Mouse (Mus musculus) hindbrain, embryonic 14.5 days (tissue): ENCODE measurements around the gene Cacng1. TPM values are rescaled to one million over a fixed set of nuclear protein-coding genes. Genes with fewer than 3 reads are reported as not detected.
A peak's percentile ranks its signal among the peaks of the same experiment; 100 is the strongest.

Experiments
- ATAC-seq: fragments of 200-750 bp; cut with Nextera tagmentation; 2 replicates; pipeline ENCODE4 v1.8.0; 2017; ENCODE audit warnings: moderate number of reproducible peaks, mild to moderate bottlenecking, moderate TSS enrichment, moderate library complexity; ENCODE audit not compliant: low FRiP score
- DNase-seq: peaks from one replicate; pipeline ENCODE4 v3.0.0-alpha.2; 2015; ENCODE audit warnings: low spot score
- H3K27ac ChIP-seq: fragments of 300-500 bp; sonication (generic); 2 replicates; pipeline ENCODE4 v1.5.1; 2014; ENCODE audit warnings: mild to moderate bottlenecking, moderate library complexity
- H3K27me3 ChIP-seq: fragments of 300-500 bp; sonication (generic); 2 replicates; pipeline ENCODE4 v1.6.1; 2014; ENCODE audit warnings: mild to moderate bottlenecking, low read length, mixed read lengths; ENCODE audit not compliant: control insufficient read depth, insufficient read depth
- H3K36me3 ChIP-seq: fragments of 300-500 bp; sonication (generic); replicated peaks from 2 replicates; pipeline ENCODE4 v1.6.1; 2014; ENCODE audit not compliant: control insufficient read depth, insufficient read depth
- H3K4me1 ChIP-seq: fragments of 300-500 bp; sonication (generic); replicated peaks from 2 replicates; pipeline ENCODE4 v1.6.1; 2014; ENCODE audit warnings: antibody characterized with exemption, low read length, mixed read lengths; ENCODE audit not compliant: control insufficient read depth, insufficient read depth
- H3K4me2 ChIP-seq: fragments of 300-500 bp; sonication (generic); replicated peaks from 2 replicates; pipeline ENCODE4 v1.6.1; 2014; ENCODE audit warnings: mild to moderate bottlenecking, moderate library complexity
- H3K4me3 ChIP-seq: fragments of 300-500 bp; sonication (generic); replicated peaks from 2 replicates; pipeline ENCODE4 v1.5.1; 2014; ENCODE audit warnings: mild to moderate bottlenecking, low read length
- H3K9ac ChIP-seq: fragments of 300-500 bp; sonication (generic); 2 replicates; pipeline ENCODE4 v1.6.1; 2014
- H3K9me3 ChIP-seq: fragments of 300-500 bp; sonication (generic); 2 replicates; pipeline ENCODE4 v1.6.1; 2016; ENCODE audit warnings: low read length; ENCODE audit not compliant: control insufficient read depth
- WGBS: fragments of 180-500 bp; shearing (Covaris S2); extraction: QIAGEN DNeasy Blood & Tissue Kit; methylation state at CpG from one replicate; pipeline ENCODE4 v1.1.7; 2014; 5-methylcytosine and 5-hydroxymethylcytosine counted together
- polyA plus RNA-seq: library from polyadenylated mRNA; unstranded; fragments of >200 nt; fragmentation: Nextera tagmentation; extraction: Ambion mirVana; gene quantifications from 2 replicates; pipeline ENCODE4 v1.2.1, GENCODE M21; 2014

The Cacng1 gene
- polyA plus RNA-seq, 1 experiment from 2014 or later: 0.52 TPM

DNA sequence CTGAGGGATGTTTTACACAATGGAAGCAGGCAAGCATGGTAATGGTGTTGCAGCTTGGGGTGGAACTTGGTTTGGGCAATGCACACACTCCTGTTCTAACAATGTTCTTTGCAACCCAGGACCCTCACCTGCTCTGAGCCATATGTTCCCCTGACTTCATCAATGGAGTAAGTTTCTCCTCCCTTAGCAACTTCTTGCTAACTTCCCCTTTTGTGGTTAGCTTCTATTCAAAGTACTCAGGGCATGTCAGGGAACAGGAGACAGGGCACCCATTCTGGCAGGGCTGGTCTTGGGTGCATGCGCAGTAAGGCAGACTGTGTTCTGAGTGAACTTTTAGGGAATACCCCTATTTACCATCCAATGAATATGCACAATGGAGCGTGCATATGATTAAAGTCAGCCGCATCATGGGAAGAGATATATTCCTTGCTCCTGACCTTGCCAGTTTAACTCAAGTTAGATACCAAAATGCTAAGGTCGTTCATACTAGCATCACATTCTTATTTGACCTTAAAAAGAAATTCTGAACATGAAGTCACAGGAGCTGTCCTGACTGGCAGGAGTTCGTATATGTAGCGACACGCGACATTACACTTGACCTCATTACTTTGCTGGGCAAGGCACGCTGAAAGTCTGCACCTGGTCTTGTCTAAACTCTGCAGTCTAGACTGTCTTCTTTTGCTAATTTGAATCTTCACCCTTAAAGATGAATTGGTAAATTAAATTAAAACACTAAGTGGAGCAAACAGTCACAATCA is 4.1 kb upstream of the Cacng1 start:
- Histone ChIP-seq H3K4me1 (no peaks in the 10 kb centered on the region), H3K9ac (no peak overlapping the region), H3K4me2 (no peak overlapping the region), H3K27ac (no peak overlapping the region), H3K36me3 (no peaks in the 10 kb centered on the region), H3K27me3 (no peaks in the 10 kb centered on the region), H3K4me3 (no peak overlapping the region), H3K9me3 (0 out of 2 replicates have a peak, but pooled peaks cover 4% of the 10 kb centered on the region)
- 89% methylated on average over 9 of the region's 9 CpGs for WGBS
- ATAC-seq: no peak
- no peak for DNase-seq

DNA sequence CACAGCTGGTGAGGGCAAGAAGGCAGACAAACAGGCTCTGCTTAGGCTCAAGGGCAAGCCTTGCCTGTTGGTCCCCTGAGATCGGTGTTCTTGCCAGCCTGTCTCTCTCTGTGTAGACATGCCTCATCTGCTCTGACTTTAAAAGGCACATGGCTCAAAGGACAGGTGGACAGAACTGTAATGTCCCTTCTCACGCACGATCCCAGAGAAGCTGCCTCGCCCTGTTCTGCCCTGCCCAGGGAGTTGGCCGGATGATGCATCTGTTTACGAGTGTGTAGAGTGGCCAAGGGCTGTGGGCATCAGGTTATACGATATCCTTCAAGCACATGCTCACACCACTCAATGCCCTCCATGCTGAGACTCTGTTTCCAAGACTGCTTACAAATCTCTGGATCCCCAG is 2.0 kb downstream of the Cacng1 start:
- no peak for ATAC-seq
- H3K4me2 ChIP-seq: no peak overlapping the region
- no peaks in the 10 kb centered on the region for H3K27me3 ChIP-seq
- DNase-seq: no peak
- 69% methylated on average over 7 of the region's 7 CpGs for WGBS
- H3K4me1 ChIP-seq: no peaks in the 10 kb centered on the region
- no peaks in the 10 kb centered on the region for H3K36me3 ChIP-seq
- no peak overlapping the region for H3K4me3 ChIP-seq
- no peak overlapping the region for H3K27ac ChIP-seq
- 0 out of 2 replicates have a peak, but pooled peaks cover 4% of the 10 kb centered on the region for H3K9me3 ChIP-seq
- H3K9ac ChIP-seq: no peak overlapping the region

DNA sequence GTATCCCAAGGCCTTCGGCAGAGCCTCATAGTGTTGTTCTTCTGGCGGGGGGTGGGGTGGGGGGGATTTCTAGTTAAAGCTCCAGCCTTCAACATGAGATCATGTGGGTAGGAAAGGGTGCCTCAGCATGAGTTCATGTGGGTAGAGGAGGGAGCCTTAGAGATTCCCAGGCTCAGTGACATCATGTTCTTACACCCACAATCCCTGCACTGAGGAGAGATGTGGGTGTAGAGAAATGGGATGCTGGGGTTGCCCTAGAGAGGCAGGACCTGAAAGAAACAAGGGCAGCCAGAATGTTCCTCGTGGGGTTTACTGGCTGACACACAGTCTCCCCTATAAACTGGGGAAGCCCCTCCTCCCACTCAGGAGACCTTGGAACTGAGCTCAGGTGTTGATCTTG is 5.9 kb downstream of the Cacng1 start:
- H3K9me3 ChIP-seq: no peaks in the 10 kb centered on the region
- H3K4me3 ChIP-seq: no peak overlapping the region
- no peak overlapping the region for H3K4me2 ChIP-seq
- DNase-seq (no peak), ATAC-seq (no peak)
- peaks cover 11% of the 10 kb centered on the region for H3K4me1 ChIP-seq
- WGBS: 74% methylated on average over 3 of the region's 3 CpGs
- H3K27ac ChIP-seq: no peak overlapping the region
- H3K9ac ChIP-seq: no peak overlapping the region
- no peaks in the 10 kb centered on the region for H3K36me3 ChIP-seq
- no peaks in the 10 kb centered on the region for H3K27me3 ChIP-seq

DNA sequence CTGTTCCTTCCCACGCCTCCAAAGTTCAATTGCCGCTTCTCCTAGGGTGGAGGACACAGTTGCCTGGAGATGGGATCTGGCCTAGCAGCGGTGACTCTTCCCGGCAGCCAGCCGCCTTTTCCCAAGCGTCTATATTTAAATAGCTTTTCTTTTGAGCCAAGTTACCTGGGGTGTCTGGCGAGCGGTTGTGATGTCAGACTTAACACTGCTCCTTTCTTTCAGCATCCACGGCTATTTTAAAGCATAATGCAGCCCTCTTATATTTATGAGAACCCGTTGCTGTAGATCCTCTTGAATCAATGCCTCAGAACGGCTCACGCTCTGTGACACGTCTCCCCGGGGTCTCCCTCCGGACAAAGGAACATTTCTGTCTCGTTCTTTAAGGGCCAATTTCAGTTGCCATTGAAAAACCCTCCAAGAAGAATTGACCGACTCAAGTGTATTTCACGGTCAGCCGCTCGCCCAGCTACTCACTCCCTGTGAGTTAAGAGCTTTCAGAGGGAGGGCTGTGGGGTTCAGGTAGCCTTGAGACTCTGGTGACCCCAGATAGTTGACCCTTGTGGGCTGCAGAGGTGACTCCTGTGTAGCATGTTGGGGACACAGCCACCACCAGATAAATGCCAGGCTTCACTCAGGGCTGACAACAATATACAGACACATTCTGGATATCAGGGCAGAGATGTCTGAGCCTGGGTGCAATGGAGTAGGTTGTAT is 8.3 kb downstream of the Cacng1 start:
- Histone ChIP-seq H3K36me3 (no peaks in the 10 kb centered on the region), H3K9me3 (no peaks in the 10 kb centered on the region), H3K4me2 (0 out of 2 replicates have a peak overlapping the region, but pooled peaks have one; percentile 1), H3K27me3 (no peaks in the 10 kb centered on the region), H3K27ac (0 out of 2 replicates have a peak overlapping the region, but pooled peaks have one; percentile 3), H3K4me1 (peaks cover 16% of the 10 kb centered on the region), H3K4me3 (no peak overlapping the region), H3K9ac (0 out of 2 replicates have a peak overlapping the region, but pooled peaks have one; percentile 5)
- ATAC-seq (no peak), DNase-seq (peak; percentile 51)
- WGBS: 15% methylated on average over 20 of the region's 20 CpGs

DNA sequence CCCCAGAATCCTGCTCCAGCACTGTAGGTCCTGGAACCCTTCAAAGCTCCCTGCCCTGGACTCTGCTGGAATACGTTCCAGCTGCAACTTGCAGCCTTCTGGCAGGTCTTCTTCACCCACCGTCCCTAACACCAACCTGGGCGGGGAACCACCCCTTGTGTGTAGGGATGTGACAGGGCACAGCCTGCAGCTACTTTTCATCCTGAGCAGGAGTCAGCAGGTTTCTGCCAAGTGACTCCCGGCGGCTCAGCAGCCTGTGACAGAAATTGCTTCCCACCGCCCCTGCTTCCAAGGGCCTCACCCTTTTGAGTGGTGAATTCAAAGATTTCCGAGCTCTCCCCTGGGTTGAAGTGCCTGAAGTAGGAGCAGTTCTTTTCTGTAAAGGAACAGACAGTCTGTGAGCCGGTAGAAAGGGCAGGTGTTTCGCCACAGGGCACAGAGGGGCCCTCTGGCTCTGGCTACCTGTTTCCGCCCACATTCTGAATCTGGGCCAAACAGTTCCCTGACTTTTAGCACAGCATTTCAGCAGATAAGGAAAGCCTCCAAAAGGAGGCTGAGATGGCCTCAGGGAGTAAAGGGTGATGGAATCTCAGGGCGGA is 10.7 kb downstream of the Cacng1 start:
- Histone ChIP-seq H3K36me3 (no peaks in the 10 kb centered on the region), H3K4me3 (no peak overlapping the region), H3K9me3 (no peaks in the 10 kb centered on the region), H3K27ac (no peak overlapping the region), H3K27me3 (no peaks in the 10 kb centered on the region), H3K4me2 (no peak overlapping the region), H3K9ac (no peak overlapping the region; the same call in 1 of the 2 replicates), H3K4me1 (peaks cover 16% of the 10 kb centered on the region)
- DNase-seq (no peak), ATAC-seq (no peak)
- WGBS: 66% methylated on average over 11 of the region's 11 CpGs

DNA sequence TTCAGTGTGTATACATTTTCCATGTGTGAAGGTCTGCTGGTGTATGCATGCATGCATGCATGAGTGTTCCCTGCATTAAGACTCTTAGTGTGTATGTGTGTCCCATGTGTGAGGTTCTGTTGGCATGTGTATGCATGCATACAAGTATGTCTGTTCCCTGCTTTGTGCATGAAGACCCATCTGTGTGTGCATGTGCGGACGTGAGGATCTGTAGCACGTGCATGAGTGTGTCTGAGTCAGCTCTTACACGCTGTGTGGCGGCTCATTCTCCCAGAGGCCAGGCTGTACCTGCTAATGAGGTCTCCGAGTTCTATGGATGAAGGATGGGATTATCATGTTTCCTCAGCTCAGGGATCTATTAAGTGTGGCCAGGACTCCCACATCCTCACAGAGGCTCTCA is 11.3 kb downstream of the Cacng1 start:
- H3K9me3 ChIP-seq: no peaks in the 10 kb centered on the region
- H3K27me3 ChIP-seq: no peaks in the 10 kb centered on the region
- no peaks in the 10 kb centered on the region for H3K36me3 ChIP-seq
- 54% methylated on average over 6 of the region's 6 CpGs for WGBS
- no peak overlapping the region for H3K4me3 ChIP-seq
- no peak overlapping the region; the same call in 1 of the 2 replicates for H3K9ac ChIP-seq
- no peak overlapping the region for H3K27ac ChIP-seq
- H3K4me1 ChIP-seq: peaks cover 16% of the 10 kb centered on the region
- no peak overlapping the region for H3K4me2 ChIP-seq
- DNase-seq: no peak
- peak; percentile 51; the same call in 1 of the 2 replicates for ATAC-seq

DNA sequence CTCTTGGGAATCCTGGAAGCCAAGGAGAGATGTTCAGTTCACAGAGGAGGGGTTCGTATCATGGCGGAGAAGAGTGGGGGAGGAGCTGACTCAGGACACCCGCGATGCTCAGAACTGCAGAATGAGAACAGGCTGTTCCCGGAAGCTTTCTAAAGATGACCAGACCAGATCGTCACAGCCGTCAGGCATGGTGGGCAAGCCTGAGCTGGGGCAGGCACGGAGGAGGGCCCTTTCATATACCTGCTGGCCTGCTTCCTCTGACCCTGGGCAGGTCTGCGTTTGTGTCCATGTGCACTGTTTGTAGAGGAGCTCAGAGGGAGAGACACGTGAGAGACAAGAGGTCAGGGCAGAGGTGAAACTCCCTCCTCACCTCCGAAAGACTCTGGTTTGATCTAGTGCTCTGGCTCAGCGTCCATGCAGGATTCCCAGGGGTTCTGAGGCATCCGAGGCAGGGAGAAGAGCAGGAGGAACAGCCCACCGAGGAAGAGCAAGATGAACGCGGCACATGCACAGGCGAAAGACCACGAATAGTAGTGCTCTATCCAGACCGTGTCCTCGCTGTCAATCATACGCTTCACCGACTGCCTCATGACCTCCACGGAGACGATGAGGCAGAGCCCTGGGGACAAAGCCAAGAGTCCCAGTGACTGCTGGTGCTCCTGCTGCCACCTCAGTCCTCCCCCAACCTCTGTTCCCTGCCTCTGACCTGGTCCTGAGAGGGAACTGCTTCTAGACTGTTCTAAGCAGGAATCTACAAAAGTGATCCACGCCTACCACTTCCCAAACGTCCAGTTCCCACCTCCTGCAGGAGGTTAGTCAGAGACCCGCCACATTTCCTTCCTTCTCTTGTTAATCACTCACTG is 12.8 kb downstream of the Cacng1 start:
- 0 out of 2 replicates have a peak overlapping the region, but pooled peaks have one; percentile 8 for H3K4me2 ChIP-seq
- 37% methylated on average over 27 of the region's 27 CpGs for WGBS
- H3K36me3 ChIP-seq: no peaks in the 10 kb centered on the region
- no peak overlapping the region for H3K27ac ChIP-seq
- no peak for DNase-seq
- H3K9ac ChIP-seq: no peak overlapping the region
- no peaks in the 10 kb centered on the region for H3K27me3 ChIP-seq
- no peak for ATAC-seq
- no peak overlapping the region for H3K4me3 ChIP-seq
- no peaks in the 10 kb centered on the region for H3K9me3 ChIP-seq
- H3K4me1 ChIP-seq: peaks cover 16% of the 10 kb centered on the region

DNA sequence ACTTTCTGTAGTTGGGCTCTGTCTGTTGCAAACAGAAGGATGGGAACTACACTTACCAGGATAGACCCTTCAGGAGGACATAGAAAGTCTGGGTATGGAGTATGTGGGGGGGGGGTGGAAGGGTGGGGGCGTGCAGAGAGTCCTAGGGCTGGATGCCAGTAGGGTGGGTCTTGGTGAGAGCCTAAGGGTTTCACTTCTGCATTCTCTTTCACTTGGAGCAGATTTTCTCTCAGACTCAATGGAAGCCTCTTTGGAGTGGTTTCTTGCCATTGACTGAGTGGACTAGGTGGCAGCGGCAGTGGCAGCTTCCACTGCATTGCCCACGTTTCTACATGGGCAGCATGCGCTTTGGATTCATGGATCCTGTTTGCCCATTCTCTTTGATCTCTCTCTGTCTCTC is 16.4 kb downstream of the Cacng1 start:
- Histone ChIP-seq H3K4me2 (no peak overlapping the region), H3K9ac (no peak overlapping the region), H3K36me3 (no peaks in the 10 kb centered on the region), H3K27ac (no peak overlapping the region), H3K27me3 (no peaks in the 10 kb centered on the region), H3K4me1 (peaks cover 1% of the 10 kb centered on the region; the same call in 1 of the 2 replicates), H3K4me3 (no peak overlapping the region), H3K9me3 (0 out of 2 replicates have a peak, but pooled peaks cover 4% of the 10 kb centered on the region)
- WGBS: 92% methylated on average over 4 of the region's 4 CpGs
- ATAC-seq (no peak), DNase-seq (no peak)
